Mouse (Mus musculus): ENCODE data around the gene Fhad1.

- TF ChIP-seq MYOG (IDR thresholded peaks at IDR 0.05; ENCODE audit: control insufficient read depth, extremely low read depth, insufficient read length) (no peak), CTCF (IDR thresholded peaks at IDR 0.05; ENCODE audit: control insufficient read depth, insufficient read depth, insufficient read length) (no peak), USF1 (IDR thresholded peaks at IDR 0.05; ENCODE audit: low read depth) (no peak), MAX (IDR thresholded peaks at IDR 0.05) (no peak), CEBPB (IDR thresholded peaks at IDR 0.05; ENCODE audit: low read depth) (no peak)
Observed at GRCm38 (mm10) chr4:141920391-141920790, 94.5 kb downstream of the Fhad1 start.

Measured in C2C12 (cell line).